Mouse (Mus musculus) frontal cortex, postnatal 36 days (tissue): ENCODE results near the gene Abr.

Experiments
- DNase-seq, 2 experiments: peaks; one replicate each; pipeline ENCODE4 v3.0.0; 2022; ENCODE audit warnings: low spot score in 2 of 2

Gene Abr

DNA sequence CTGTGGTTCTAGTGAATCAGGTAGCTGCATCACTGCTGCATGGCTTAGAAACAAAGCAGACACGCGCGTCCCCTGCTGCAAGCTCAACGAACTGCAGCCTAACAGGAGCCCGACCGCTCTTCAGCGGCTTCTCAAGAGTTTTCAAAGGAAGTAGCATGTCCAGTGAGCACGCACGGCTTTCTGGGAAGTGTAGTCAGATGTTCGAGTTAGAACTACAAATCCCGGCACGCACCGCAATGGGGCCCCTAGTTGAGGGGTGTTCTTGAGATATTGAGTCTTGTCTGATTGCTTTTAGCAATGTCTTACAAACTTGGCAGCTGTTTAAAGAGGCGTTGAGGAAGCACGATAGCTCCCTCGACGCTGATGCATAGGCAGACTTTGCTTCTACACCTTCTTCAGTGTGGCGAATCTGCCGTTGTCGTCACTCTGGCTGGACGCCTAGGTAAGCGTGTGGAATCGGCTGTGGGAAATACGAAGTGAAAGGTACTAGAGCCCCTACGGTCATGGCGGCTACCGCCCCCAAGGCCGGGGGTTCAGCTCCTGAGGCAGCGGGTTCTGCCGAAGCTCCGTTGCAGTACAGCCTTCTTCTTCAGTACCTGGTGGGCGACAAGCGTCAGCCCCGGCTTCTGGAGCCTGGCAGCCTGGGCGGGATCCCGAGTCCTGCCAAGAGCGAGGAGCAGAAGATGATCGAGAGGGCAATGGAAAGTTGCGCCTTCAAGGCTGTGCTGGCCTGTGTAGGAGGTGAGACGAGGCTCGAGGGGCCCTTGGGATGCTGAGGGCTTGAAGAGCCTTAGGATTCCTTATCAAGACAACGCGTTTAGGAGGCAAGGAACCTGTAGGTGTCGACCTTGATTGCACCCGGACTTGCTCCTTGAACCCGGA is 215.2 kb downstream of the Abr start, which contains the start of gene Timm22:
Gene Timm22, plus strand, starts transcription at position 251 of the 882 bp plus-strand sequence.
- peak; percentile 99 for DNase-seq

DNA sequence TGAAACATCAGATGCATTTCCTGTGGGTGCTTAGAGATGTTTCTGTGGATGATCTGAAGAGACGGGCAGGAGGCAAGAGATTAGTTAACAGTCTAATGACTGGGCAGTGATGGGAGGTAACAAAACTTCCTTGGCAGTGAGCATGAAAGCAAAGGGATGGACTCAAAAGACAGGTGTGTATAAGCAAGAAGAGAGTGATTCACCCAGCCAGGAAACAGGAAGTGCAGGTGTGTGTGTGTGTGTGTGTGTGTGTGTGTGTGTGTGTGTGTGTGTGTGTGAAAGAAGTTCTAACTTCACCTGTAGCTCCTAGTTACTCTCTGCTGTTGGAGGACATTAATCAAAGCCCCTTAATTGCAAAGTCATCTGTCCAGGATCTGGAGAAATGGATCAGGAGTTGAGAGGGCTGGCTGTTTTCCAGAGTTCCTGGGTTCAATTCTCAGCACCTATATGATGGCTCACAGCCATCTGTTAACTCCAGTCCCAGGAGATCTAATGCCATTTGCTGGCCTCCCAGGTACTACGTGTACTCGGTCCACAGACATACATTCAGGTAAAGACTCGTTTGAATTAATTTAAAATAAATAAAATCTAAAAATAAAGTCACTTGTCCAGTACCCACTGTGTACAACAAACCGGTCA is 216.4 kb downstream of the Abr start:
- no peak for DNase-seq

- no peak for DNase-seq
Observed at GRCm38 (mm10) chr11:76405113-76405512, 217.0 kb downstream of the Abr start.

- no peak for DNase-seq
Observed at GRCm38 (mm10) chr11:76401398-76401797, 220.7 kb downstream of the Abr start.

GRCm38 (mm10) chr11:76399587-76400330 is 222.4 kb downstream of the Abr start:
- DNase-seq, result peak in 1 of 2 experiments; percentile 30

- peak; percentile 75 to 77 for DNase-seq
Observed at GRCm38 (mm10) chr11:76398798-76399586, 223.1 kb downstream of the Abr start, which contains the start of gene Nxn. Nxn (minus strand) TSS chr11:76399140.

DNA sequence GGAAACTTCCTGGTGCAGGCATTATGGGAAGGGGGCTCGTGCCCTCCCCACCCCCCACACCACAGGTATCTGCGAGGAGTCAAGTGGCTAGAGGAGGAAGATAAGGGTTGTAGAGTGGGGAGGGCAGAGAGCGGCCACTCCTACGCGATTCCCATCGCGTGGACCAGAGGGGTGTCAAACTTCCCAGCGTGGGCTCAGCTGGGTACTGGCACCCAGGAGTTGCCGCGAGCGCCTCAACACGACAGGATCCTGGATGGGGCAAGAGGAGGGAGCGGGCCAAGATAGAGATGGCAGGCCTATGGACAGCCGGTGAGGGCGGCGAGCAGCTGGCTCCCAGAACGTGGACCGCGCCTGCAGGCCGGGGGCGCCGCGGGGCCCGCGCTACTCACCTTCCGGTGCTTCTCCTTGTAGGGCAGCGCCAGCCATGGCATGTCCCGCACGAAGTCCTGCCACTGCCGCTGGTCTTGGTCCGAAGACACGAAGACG is 223.8 kb downstream of the Abr start:
- no peak for DNase-seq

GRCm38 (mm10) chr11:76397650-76398311 is 224.3 kb downstream of the Abr start:
- no peak for DNase-seq

DNA sequence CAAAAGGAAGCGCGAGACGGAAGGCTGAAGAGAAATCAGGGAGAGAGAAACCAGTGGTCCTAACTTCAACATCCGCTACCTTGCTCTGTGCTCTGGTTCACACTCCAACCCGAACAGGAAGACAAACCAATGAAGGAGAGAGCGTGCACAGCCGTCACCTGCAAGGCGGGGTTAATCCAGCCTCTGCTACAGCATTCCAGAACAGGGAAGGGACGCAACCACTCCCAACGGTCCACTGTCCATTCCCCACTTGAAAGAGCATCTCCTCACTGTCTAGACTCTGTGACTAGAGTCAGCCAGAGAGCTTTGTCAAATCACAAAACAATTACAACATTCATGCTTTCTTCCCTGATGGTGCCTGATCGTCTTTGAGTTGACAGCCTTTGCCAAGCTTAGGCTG is 229.1 kb downstream of the Abr start:
- DNase-seq, result no peak

DNA sequence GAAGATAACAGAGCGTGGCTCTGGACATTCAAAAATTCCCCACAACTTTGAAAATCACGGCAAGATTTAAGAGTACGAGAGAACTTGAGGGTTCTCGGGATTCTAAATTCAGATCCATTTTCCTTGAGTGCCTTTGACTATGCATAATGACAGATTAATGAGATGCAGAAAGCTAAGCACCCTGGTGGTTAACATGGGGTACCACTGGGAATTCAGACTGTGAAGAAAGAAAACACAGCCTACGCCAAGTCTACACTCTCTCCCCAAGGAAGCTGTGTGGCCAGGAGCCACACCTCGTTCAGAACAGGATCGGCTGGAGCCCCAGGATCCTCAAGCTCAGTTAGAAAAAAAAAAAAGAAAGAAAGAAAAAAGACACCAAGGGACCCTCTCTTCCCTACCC is 229.6 kb downstream of the Abr start:
- DNase-seq, result no peak

DNA sequence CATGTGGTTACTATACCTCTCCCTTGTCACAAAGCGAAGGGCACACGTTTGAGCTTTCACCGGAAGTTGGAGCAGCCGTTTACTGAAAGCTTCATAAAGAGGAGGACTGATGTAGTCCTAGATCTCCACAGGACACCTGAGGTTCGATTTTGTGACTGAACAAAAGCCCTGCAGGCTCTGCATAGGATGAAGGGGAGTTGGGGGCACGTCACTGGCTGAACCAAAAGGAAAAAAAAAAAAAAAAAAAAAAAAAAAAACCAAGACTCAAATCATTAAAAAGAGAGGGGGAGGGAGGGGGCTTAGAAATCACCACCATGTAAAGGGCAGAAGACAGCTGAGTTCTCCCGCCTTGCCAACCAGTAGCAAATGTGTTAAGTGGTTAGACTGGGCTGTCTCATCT is 233.4 kb downstream of the Abr start:
- DNase-seq, result no peak

- DNase-seq, result no peak
Observed at GRCm38 (mm10) chr11:76387097-76387496, 235.0 kb downstream of the Abr start.

- no peak for DNase-seq
Observed at GRCm38 (mm10) chr11:76385746-76386145, 236.4 kb downstream of the Abr start.

DNA sequence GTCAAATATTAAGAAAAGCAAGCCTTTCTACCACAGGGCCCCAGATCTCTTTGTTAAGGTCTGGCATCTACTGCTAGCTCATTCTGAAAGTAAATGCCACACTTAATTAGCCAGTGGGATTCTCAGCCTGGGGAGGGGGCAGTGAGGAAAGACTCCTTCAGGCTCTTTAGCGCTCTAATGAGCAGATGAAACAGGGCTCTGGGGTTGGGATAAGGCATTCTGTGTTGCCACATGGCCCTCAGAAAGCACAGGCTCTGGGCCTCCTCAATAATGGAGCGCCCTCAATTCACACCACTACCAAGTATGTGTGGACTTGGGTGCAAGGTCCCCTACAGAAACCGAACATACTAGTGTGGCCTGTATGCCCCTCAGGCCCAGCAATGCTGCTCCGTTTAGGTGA is 237.1 kb downstream of the Abr start:
- no peak for DNase-seq

DNA sequence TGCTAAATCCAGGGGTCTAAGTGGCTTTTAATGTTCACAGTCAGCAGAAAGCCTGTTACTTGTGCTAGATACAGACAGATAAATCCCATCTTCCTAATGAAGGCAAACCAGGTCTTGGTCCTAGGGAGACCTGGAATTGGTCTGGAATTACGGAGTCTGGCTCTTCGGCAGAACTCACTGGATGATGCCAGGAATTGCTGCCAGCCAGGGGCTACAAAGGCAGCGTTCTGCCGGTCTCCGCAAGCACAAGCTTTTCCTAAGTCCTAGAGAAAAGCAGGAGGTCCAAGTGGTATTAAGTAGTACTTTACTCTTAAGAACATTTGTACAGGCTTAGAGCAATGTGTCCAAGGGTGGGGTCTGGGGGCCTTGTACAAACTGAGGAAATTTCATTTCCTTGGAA is 237.8 kb downstream of the Abr start:
- no peak for DNase-seq

- DNase-seq, result no peak
Observed at GRCm38 (mm10) chr11:76382711-76383324, 239.3 kb downstream of the Abr start.

GRCm38 (mm10) chr11:76381201-76381885 is 240.8 kb downstream of the Abr start:
- no peak for DNase-seq

GRCm38 (mm10) chr11:76379921-76380544 is 242.1 kb downstream of the Abr start:
- DNase-seq, result no peak

DNA sequence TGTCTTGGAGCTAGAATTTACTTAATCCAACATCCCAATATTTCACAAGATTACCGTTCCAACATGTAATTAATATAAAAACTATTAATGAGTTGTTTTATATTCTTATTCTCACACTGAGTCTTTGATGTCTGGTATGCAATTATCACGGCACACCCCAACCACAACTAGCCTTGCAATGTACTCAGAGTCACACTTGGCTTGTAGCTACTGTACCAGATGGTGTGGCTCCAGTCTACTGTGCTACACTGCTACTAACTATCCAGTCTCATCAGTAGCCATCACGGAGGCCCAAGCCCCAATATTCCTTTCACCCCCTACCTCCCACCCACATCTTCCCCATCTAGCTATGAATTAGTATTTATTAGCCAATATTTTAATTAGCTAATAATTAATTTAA is 245.7 kb downstream of the Abr start:
- DNase-seq, result no peak
